Mouse (Mus musculus) midbrain, postnatal 0 days (tissue): Measurements from ENCODE around the gene Dcaf15. TPM values are rescaled to one million over a fixed set of nuclear protein-coding genes. Genes with fewer than 3 reads are reported as not detected.

Experiments
- ATAC-seq: fragments of 200-750 bp; cut with Nextera tagmentation; 2 replicates; pipeline ENCODE4 v1.8.0; 2017; ENCODE audit warnings: moderate number of reproducible peaks, mild to moderate bottlenecking, moderate TSS enrichment, moderate library complexity; ENCODE audit not compliant: low FRiP score
- DNase-seq: peaks from one replicate; pipeline ENCODE4 v3.0.0-alpha.2; 2015; ENCODE audit warnings: low spot score
- H3K27ac ChIP-seq: fragments of 300-500 bp; sonication (generic); 2 replicates; pipeline ENCODE4 v1.5.1; 2014; ENCODE audit warnings: low read depth, mild to moderate bottlenecking, low read length, mixed read lengths
- H3K27me3 ChIP-seq: fragments of 300-500 bp; sonication (generic); 2 replicates; pipeline ENCODE4 v1.6.1; 2014; ENCODE audit warnings: low read length, control low read depth, mixed read lengths; ENCODE audit not compliant: insufficient read depth
- H3K36me3 ChIP-seq: fragments of 300-500 bp; sonication (generic); 2 replicates; pipeline ENCODE4 v1.6.1; 2014; ENCODE audit warnings: low read length, control low read depth, mixed read lengths; ENCODE audit not compliant: insufficient read depth
- H3K4me1 ChIP-seq: fragments of 300-500 bp; sonication (generic); 2 replicates; pipeline ENCODE4 v1.6.1; 2014; ENCODE audit warnings: mild to moderate bottlenecking, control low read depth, antibody characterized with exemption, low read length, mixed read lengths; ENCODE audit not compliant: insufficient read depth
- H3K4me2 ChIP-seq: fragments of 300-500 bp; sonication (generic); 2 replicates; pipeline ENCODE4 v1.6.1; 2014; ENCODE audit warnings: low read depth, mild to moderate bottlenecking, low read length, mixed read lengths; ENCODE audit not compliant: poor library complexity, severe bottlenecking
- H3K4me3 ChIP-seq: fragments of 300-500 bp; sonication (generic); 2 replicates; pipeline ENCODE4 v1.5.1; 2014; ENCODE audit warnings: low read depth, mild to moderate bottlenecking, low read length, moderate library complexity
- H3K9ac ChIP-seq: fragments of 300-500 bp; sonication (generic); replicated peaks from 2 replicates; pipeline ENCODE4 v1.6.1; 2014; ENCODE audit warnings: mild to moderate bottlenecking, low read length, moderate library complexity, mixed read lengths; ENCODE audit not compliant: poor library complexity, severe bottlenecking
- H3K9me3 ChIP-seq: fragments of 300-500 bp; sonication (generic); 2 replicates; pipeline ENCODE4 v1.6.1; 2016; ENCODE audit warnings: low read length, control low read depth
- CTCF ChIP-seq: IDR thresholded peaks from 2 replicates; pipeline ENCODE4 v1.5.1; 2016; ENCODE audit warnings: antibody characterized with exemption, mild to moderate bottlenecking
- WGBS: fragments of 180-500 bp; shearing (Covaris S2); extraction: QIAGEN DNeasy Blood & Tissue Kit; methylation state at CpG from one replicate; pipeline ENCODE4 v1.1.7; 2014; 5-methylcytosine and 5-hydroxymethylcytosine counted together
- polyA plus RNA-seq: library from polyadenylated mRNA; unstranded; fragments of >200 nt; fragmentation: Nextera tagmentation; extraction: Ambion mirVana; gene quantifications from 2 replicates; pipeline ENCODE4 v1.2.1, GENCODE M21; 2015
- total RNA-seq: library from RNA; depleted of rRNA; stranded (reverse); fragments of >200 nt; gene quantifications from 2 replicates; pipeline ENCODE4 v1.2.3, GENCODE M21; 2014

The Dcaf15 gene
- total and polyA plus RNA-seq, 2 experiments from 2014 or later, result 21.7 to 67.6 TPM

DNA sequence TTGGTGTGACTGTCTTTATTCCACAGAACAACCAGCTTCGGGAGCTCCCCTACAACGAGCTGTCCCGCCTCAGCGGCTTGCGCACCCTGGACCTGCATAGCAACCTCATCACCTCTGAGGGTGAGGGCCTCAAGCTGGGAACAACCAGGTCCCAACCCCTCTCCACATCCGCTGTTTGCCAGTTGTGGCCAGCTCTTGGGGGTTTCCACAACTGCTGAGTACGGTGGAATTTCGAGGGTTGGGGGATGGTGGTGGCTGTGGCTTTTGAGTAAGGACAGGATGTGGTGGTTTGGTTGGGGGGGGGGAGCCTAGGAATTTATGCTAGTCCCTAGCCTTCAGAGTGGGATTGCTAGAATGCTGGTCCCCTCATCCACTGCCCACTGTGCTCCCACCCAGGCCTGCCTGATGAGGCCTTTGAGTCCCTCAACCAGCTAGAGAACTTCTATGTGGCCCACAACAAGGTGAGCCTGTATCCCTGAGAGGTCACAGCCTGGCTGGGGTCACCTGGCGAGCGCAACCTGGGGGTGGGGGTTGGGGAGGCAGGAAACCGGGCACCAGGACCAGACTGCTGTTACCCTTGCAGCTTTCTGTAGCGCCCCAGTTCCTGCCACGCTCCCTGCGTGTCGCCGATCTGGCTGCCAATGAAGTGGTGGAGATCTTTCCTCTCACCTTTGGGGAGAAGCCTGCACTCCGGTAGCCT, 22.8 kb upstream of the Dcaf15 start:
- DNase-seq, result no peak
- Histone ChIP-seq H3K9me3 (no peaks in the 10 kb centered on the region), H3K9ac (no peak overlapping the region), H3K36me3 (peaks cover 3% of the 10 kb centered on the region), H3K27me3 (no peaks in the 10 kb centered on the region), H3K4me3 (no peak overlapping the region), H3K4me1 (0 out of 2 replicates have a peak, but pooled peaks cover 4% of the 10 kb centered on the region), H3K27ac (no peak overlapping the region), H3K4me2 (no peak overlapping the region)
- no peak for ATAC-seq
- WGBS, result 68% methylated on average over 17 of the region's 17 CpGs
- no peak for TF ChIP-seq CTCF

DNA sequence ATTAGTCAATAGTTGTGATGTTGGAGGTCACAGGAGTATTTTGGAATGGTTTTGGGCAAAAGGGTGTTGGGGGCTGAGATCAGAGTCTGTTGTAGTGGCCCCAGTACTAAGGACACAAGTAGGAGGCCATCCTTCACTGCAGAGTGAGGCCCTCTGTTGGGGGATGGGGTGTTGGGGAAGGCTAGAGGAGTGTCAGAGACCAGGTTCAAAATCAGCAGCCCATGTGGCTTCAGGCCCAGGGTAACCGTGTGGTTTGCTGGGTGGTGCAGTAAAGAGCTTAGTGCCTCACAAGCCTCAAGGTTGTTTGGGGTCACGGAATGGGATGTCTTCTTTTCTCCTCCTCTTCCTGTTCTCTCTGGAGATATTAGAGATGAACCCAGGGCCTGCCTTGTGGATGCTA, 22.2 kb upstream of the Dcaf15 start:
- Histone ChIP-seq H3K4me2 (no peak overlapping the region), H3K9ac (no peak overlapping the region), H3K4me3 (no peak overlapping the region), H3K9me3 (no peaks in the 10 kb centered on the region), H3K4me1 (0 out of 2 replicates have a peak, but pooled peaks cover 4% of the 10 kb centered on the region), H3K27ac (no peak overlapping the region), H3K36me3 (no peaks in the 10 kb centered on the region; the same call in 1 of the 2 replicates), H3K27me3 (no peaks in the 10 kb centered on the region)
- 72% methylated on average over 2 of the region's 2 CpGs for WGBS
- DNase-seq, result no peak
- no peak for ATAC-seq
- TF ChIP-seq CTCF, result no peak

DNA sequence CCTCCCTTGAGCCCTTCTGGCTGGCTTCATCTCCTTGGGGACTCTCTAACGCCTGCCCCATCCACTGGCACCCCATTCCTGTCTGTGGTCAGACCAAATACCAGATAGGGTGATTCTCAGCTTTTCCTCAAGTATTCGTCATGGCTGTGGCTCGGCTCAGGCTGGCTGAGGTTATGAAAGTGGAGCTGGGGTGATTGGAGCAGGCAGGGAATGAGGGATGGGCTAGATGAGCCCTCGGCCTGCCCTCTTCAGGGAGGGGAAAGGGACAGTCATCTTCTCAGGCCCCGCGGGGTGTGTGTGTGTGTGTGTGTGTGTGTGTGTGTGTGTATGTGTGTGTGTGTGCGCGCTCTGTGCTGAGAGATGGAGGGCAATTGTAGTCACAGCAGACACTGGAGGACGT, 21.1 kb upstream of the Dcaf15 start, which contains the start of gene Podnl1:
Gene Podnl1, plus strand, starts transcription at position 334 of the 400 bp plus-strand sequence.
- Histone ChIP-seq H3K36me3 (no peaks in the 10 kb centered on the region), H3K4me3 (no peak within 1 kb of the TSS), H3K27ac (no peak within 1 kb of the TSS), H3K9ac (no peak within 1 kb of the TSS), H3K27me3 (no peaks in the 10 kb centered on the region), H3K4me2 (no peak within 1 kb of the TSS), H3K9me3 (no peaks in the 10 kb centered on the region), H3K4me1 (0 out of 2 replicates have a peak, but pooled peaks cover 1% of the 10 kb centered on the region)
- ATAC-seq (0 out of 2 replicates have a peak, but pooled peaks have one; percentile 26), DNase-seq (peak; percentile 11)
- 48% methylated on average over 8 of the region's 9 CpGs for WGBS
- TF ChIP-seq CTCF, result no peak

DNA sequence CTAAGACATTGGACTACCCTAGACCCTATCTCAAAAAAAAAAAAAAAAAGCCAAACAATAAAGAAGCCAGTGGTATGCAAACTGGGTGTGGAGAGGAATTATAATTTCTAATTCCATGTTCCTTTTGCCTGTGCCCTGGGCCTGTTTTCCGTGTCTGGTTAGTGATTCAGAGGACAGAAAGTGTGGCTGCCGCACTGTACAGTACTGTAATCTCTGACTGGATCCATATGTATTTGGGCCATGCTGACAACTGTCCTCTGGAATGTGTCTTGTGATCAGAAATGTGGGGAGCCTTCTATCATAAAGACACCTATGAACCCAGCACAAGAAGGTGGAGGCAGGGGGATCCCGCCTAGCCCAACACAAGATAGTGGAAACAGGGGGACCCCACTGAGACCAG, 17.6 kb upstream of the Dcaf15 start:
- 89% methylated on average over 3 of the region's 3 CpGs for WGBS
- Histone ChIP-seq H3K36me3 (no peaks in the 10 kb centered on the region), H3K4me2 (no peak overlapping the region), H3K27ac (no peak overlapping the region), H3K4me1 (no peaks in the 10 kb centered on the region), H3K9me3 (no peaks in the 10 kb centered on the region), H3K9ac (no peak overlapping the region), H3K27me3 (no peaks in the 10 kb centered on the region), H3K4me3 (no peak overlapping the region)
- no peak for TF ChIP-seq CTCF
- DNase-seq (no peak), ATAC-seq (no peak)

DNA sequence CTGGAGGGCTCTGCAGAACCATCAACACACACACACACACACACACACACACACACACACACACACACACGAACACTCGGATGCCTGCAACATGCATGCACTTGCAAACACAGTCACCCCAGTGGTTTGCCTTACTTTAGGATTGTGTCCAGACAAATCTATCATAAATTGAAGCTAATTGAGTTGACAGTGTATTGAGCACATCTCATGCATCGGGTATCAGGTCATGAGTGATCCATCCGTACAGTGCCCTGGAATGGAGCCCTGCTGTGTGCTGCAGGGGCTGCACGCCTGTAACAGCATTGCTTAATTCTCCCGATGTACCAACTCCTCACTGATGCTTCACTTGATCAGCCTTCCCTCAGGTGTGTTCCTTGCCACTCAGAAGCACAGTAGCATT, 11.1 kb upstream of the Dcaf15 start:
- Histone ChIP-seq H3K36me3 (no peaks in the 10 kb centered on the region), H3K4me2 (no peak overlapping the region), H3K4me1 (no peaks in the 10 kb centered on the region), H3K4me3 (no peak overlapping the region), H3K9me3 (no peaks in the 10 kb centered on the region), H3K9ac (no peak overlapping the region), H3K27me3 (no peaks in the 10 kb centered on the region), H3K27ac (no peak overlapping the region)
- TF ChIP-seq CTCF, result no peak
- 79% methylated on average over 6 of the region's 6 CpGs for WGBS
- ATAC-seq, result no peak
- no peak for DNase-seq

DNA sequence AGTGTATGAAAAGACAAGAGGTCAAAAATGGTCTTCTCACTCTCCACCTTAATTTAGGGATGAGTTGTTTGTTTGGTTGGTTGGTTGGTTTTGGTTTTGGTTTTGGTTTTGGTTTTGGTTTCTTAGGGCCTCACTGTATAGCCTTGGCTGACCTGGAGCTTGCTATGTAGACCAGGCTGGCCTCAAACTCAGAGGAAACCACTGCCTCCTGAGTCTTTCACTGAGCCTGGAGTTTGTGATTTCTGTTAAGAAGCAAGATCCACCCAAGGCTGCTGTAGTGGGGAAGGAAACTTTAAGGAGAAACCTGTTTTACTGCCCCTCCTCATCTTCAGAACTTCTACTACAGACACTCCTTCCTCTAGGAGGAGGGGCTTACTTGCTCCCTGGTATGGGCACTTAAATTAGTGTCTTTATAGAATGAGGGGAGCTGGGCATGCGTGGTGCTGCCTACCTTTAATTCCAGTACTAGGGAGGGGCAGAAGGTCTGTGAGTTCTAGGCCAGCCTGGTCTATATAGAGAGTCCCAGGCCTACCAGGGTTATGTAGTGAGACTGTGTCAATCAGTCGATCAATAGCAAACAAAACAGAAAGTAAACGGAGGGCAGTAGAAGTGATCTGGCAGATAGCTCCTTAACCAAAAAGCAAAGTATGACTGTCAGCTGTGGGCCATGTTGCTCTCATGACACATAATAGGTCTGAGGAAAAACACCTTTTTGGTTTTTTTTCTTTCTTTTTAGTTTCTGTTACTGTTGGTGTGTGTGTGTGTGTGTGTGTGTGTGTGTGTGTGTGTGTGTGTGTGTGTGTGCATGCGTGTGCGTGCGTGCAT, 1.9 kb upstream of the Dcaf15 start:
- Histone ChIP-seq H3K9me3 (no peaks in the 10 kb centered on the region), H3K27ac (no peak overlapping the region), H3K27me3 (no peaks in the 10 kb centered on the region), H3K4me3 (no peak overlapping the region), H3K9ac (no peak overlapping the region), H3K36me3 (peaks cover 8% of the 10 kb centered on the region), H3K4me1 (peaks cover 12% of the 10 kb centered on the region), H3K4me2 (no peak overlapping the region)
- ATAC-seq, result no peak
- 95% methylated on average over 6 of the region's 6 CpGs for WGBS
- TF ChIP-seq CTCF, result no peak
- no peak for DNase-seq
